Mouse (Mus musculus): ENCODE measurements around the gene Lrp8. TPM values are rescaled to one million over a fixed set of nuclear protein-coding genes. Genes with fewer than 3 reads are reported as not detected.
A peak's percentile ranks its signal among the peaks of the same experiment; 100 is the strongest.

Lrp8 gene
- polyA plus RNA-seq, 1 experiment from 2014 or later, result 3.5 TPM

DNA sequence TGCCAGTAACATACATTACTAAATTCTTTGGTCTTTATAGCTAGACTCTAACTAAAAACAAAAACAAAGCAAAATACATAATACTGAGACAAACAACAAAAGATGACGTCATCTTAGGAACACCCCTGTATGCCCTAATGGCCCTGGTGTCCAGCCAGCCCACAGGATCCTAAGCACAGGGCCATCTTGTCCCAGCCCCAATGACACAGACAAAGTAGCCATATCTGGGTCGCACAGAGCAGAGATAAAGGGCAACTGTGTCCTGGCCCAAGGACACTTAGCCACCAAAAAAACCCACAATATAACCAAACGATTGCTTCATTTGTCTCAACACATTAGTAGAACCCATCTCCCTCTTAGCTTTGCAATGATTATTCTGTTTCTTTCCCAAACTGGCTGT lies 8.9 kb downstream of the Lrp8 start:
- DNase-seq, result peak; percentile 13
- Histone ChIP-seq H3K4me1 (replicated peaks) (peaks cover 46% of the 10 kb centered on the region), H3K36me3 (0 out of 2 replicates have a peak, but pooled peaks cover 9% of the 10 kb centered on the region), H3K4me2 (no peak overlapping the region), H3K9me3 (replicated peaks) (no peaks in the 10 kb centered on the region), H3K27me3 (no peaks in the 10 kb centered on the region), H3K9ac (no peak overlapping the region), H3K4me3 (replicated peaks) (no peak overlapping the region), H3K27ac (no peak overlapping the region)
- 39% methylated on average over 3 of the region's 3 CpGs for WGBS (ENCODE audit: insufficient replicate concordance)
- ATAC-seq (ENCODE audit: low read depth), result no peak

DNA sequence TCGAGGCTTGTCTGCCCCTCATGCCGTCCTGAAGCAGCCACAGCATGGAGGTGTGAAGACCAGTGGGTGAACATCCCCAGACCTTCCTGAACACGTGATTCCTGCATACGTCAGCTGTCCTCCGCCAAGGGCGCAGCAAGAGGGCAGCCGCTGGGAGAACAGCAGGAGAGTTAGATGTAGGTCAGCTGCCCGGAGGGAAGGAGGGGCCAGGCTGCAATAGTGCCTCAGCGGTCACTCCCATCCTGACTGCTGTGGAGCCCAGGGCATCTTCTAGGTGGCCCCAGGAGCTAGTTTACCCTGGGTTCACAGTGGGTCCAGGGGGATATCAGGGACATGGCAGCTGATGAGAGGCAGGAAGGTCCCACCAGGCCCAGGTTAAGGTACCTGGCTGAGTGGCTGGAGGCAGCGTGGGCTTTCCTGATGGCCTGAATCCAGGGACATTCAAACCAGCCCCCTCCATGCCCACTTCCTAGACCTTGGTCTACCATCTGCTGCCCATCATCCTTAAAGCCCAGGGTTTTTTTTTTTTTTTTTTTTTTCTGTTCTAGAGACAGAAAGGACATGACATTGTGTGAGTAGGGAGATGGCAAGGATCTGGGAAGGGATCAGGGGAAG lies 9.8 kb downstream of the Lrp8 start:
- H3K4me1 ChIP-seq (replicated peaks), result peaks cover 39% of the 10 kb centered on the region
- no peak overlapping the region for H3K27ac ChIP-seq
- DNase-seq, result peak; percentile 11
- H3K9ac ChIP-seq, result no peak overlapping the region
- H3K4me2 ChIP-seq, result no peak overlapping the region
- H3K9me3 ChIP-seq (replicated peaks), result no peaks in the 10 kb centered on the region
- no peaks in the 10 kb centered on the region for H3K27me3 ChIP-seq
- ATAC-seq (ENCODE audit: low read depth), result no peak
- H3K36me3 ChIP-seq, result 0 out of 2 replicates have a peak, but pooled peaks cover 9% of the 10 kb centered on the region
- no peak overlapping the region for H3K4me3 ChIP-seq (replicated peaks)
- 67% methylated on average over 10 of the region's 10 CpGs for WGBS (ENCODE audit: insufficient replicate concordance)

DNA sequence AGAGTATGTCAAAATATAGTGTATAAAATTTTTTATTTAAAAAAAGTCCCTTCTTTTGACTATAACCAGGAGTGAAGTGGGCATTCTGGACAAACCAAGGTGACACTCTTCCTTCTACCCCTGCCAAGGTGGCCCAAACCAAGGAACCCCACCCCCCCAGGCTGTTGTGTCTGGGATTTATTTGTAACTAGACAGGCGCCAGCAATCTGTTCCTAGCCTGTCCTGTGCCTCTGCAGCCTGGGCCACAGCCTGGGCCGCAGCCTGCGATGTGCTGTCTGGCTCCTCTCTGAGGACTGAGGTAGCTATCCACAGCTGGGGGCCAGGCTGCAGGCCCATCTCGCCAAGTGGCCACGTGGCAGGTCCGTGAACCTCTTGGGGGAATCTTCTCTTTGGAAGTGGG lies 10.3 kb downstream of the Lrp8 start:
- H3K9ac ChIP-seq, result no peak overlapping the region
- ATAC-seq (ENCODE audit: low read depth), result no peak
- WGBS (ENCODE audit: insufficient replicate concordance), result 93% methylated on average over 6 of the region's 6 CpGs

DNA sequence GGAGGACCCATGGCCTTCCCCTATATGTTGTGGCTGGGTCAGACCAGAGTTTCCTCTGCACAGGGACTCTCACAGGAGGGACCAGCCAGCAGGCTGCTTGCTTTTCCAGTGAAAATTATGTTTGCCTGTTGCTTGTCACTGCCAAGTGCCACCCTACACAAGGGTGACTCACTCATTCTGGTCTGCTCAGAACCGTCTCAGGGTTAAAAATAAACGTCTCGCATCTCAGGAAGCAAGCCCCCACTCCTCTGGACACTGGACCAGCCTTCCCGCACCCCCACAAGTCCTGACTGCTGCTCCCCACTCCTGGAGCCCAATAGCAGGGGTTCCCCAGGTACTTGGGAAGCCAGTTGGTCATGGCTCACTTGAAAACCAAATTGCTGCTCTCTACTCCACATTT lies 14.4 kb downstream of the Lrp8 start:
- Histone ChIP-seq H3K4me2 (no peak overlapping the region), H3K9ac (no peak overlapping the region), H3K4me1 (replicated peaks) (peaks cover 4% of the 10 kb centered on the region), H3K4me3 (replicated peaks) (no peak overlapping the region), H3K9me3 (replicated peaks) (no peaks in the 10 kb centered on the region), H3K27ac (no peak overlapping the region), H3K36me3 (0 out of 2 replicates have a peak, but pooled peaks cover 2% of the 10 kb centered on the region), H3K27me3 (no peaks in the 10 kb centered on the region)
- DNase-seq (no peak), ATAC-seq (ENCODE audit: low read depth) (no peak)
- WGBS (ENCODE audit: insufficient replicate concordance), result 64% methylated on average over 4 of the region's 4 CpGs

More for the DNA sequence above, 10.3 kb downstream of the Lrp8 start:
- no peak for DNase-seq
- H3K9me3 ChIP-seq (replicated peaks), result no peaks in the 10 kb centered on the region
- H3K27ac ChIP-seq, result no peak overlapping the region
- H3K4me1 ChIP-seq (replicated peaks), result peaks cover 34% of the 10 kb centered on the region
- H3K36me3 ChIP-seq, result 0 out of 2 replicates have a peak, but pooled peaks cover 9% of the 10 kb centered on the region
- H3K27me3 ChIP-seq, result no peaks in the 10 kb centered on the region
- H3K4me3 ChIP-seq (replicated peaks), result no peak overlapping the region
- H3K4me2 ChIP-seq, result no peak overlapping the region

DNA sequence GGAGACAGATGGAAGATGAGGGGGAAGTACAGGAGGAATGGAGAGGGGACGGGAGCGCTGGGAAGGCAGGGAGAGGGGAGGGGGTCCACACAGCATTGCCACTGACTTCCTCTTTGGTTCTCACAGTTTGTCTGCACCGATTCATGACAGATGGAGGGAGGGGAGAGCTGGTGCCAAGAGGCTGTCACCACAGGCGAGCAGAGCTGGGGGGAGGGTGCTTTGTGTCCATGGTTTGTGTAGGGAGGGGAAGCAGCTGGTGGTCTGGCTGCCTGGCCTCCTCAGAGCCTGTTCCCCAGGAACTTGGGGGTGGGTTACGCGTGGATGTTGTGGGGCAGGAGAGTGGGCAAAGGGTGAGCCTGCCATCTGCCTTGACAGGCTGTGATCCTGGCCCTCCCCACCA lies 15.4 kb downstream of the Lrp8 start:
- DNase-seq (no peak), ATAC-seq (ENCODE audit: low read depth) (no peak)
- Histone ChIP-seq H3K27me3 (no peaks in the 10 kb centered on the region), H3K27ac (no peak overlapping the region), H3K4me2 (no peak overlapping the region), H3K36me3 (no peaks in the 10 kb centered on the region), H3K4me3 (replicated peaks) (no peak overlapping the region), H3K9ac (no peak overlapping the region), H3K9me3 (replicated peaks) (no peaks in the 10 kb centered on the region), H3K4me1 (replicated peaks) (no peaks in the 10 kb centered on the region)
- WGBS (ENCODE audit: insufficient replicate concordance), result 53% methylated on average over 6 of the region's 6 CpGs

DNA sequence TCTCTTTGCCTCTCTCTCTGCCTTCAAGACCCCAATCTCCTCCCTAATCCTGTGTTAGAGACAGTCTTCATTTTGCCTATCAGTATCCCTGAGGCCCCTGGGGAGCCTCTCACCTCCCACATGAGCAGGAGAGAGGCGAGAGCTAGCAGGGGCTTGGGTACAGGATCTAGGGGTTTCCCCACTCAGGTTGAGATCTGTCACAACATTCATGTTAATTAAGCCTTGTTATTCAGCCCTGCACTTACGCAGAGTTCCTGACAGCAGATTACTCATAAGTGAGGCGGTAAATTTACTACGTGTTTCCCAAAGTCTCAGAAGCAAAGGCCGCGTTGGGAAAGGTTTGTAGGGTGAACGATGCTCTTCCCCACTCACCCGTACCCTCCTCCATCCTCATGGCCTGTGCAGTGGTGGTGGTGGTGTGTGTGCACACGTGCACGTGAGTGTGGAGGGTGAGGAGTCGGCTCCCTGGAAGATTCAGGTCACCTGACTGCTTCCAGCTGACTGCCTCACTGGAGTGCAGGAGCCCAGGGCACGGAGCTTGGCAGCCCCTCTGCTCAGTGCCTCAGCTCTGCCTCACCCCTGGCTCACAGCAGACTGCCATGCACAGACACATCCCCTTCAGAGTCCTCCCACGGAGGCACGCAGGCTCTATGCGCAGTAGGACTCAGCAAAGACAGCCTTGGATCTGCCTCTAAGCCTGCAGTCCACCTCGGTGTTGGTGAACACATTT lies 18.1 kb downstream of the Lrp8 start:
- DNase-seq (no peak), ATAC-seq (ENCODE audit: low read depth) (no peak)
- H3K27ac ChIP-seq, result no peak overlapping the region
- H3K4me3 ChIP-seq (replicated peaks), result no peak overlapping the region
- no peaks in the 10 kb centered on the region for H3K9me3 ChIP-seq (replicated peaks)
- no peaks in the 10 kb centered on the region for H3K27me3 ChIP-seq
- WGBS (ENCODE audit: insufficient replicate concordance), result 80% methylated on average over 16 of the region's 16 CpGs
- no peak overlapping the region for H3K4me2 ChIP-seq
- no peak overlapping the region for H3K9ac ChIP-seq
- no peaks in the 10 kb centered on the region for H3K36me3 ChIP-seq
- peaks cover 14% of the 10 kb centered on the region for H3K4me1 ChIP-seq (replicated peaks)

DNA sequence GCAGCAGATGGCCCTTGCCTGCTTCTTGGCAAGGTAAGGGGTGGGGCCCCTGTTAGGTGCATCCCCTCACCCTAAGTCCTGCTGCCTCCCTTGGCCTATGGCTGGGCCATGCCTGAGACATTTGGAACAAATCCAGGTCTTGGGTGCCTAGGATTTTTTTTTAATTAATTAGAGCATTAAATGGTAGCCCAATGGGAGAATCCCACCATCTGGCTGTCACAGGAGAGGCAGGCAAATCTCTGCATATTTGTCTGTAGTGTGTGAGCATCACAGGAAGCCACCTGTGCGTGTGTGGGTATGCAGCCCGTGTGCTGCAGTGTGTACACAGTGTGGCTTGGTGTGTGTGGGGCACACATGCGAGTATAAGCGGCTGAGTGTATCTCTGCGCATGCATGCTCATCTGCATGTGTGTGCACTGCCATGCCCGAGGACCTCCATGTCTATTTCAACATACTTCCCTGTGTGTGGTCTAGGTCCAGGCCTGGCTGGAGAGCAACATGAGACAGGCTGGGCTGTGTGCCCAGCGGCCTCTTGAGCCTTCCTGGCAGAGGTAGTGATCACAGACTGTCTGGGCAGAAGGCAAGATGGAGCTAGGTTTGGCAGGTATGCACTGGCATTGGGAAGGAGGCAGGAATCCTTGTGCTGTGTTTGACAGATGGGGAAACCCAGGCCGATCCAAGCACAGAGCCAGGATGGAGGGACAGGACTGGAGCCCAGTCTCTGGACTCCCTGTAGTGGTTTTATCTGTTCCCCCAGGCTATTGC lies 19.0 kb downstream of the Lrp8 start:
- Histone ChIP-seq H3K4me1 (replicated peaks) (peaks cover 14% of the 10 kb centered on the region), H3K9me3 (replicated peaks) (no peaks in the 10 kb centered on the region), H3K4me2 (no peak overlapping the region), H3K9ac (no peak overlapping the region), H3K4me3 (replicated peaks) (no peak overlapping the region), H3K36me3 (no peaks in the 10 kb centered on the region), H3K27ac (no peak overlapping the region), H3K27me3 (no peaks in the 10 kb centered on the region)
- no peak for ATAC-seq (ENCODE audit: low read depth)
- no peak for DNase-seq
- WGBS (ENCODE audit: insufficient replicate concordance), result 76% methylated on average over 8 of the region's 8 CpGs

DNA sequence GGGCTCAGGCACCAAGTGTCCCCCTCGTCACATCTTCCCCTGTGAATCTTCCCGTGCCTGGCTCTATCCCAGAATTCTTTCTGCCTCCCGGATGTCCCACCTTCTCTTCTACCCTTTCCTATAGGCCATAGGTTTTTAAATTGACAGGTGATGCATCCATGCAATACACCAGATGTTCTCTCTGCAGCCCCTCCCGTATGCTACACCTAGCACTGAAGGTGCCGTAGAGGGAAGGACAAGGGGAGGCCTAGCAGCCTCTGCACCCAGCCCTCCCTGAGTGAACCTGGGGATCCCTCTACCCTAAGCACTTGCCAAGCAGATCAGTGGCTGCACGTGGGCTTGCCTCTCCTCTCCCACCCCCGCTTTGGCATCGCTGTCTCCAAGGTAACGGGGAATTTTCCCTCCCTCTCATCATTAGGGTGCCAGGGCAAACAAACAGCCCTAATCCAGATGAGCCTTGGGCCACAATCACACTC lies 20.9 kb downstream of the Lrp8 start:
- no peak overlapping the region for H3K9ac ChIP-seq
- no peaks in the 10 kb centered on the region for H3K27me3 ChIP-seq
- no peak for ATAC-seq (ENCODE audit: low read depth)
- no peak overlapping the region for H3K4me3 ChIP-seq (replicated peaks)
- no peaks in the 10 kb centered on the region for H3K9me3 ChIP-seq (replicated peaks)
- no peak for DNase-seq
- H3K36me3 ChIP-seq, result no peaks in the 10 kb centered on the region
- H3K27ac ChIP-seq, result no peak overlapping the region
- H3K4me1 ChIP-seq (replicated peaks), result peaks cover 14% of the 10 kb centered on the region
- no peak overlapping the region for H3K4me2 ChIP-seq
- WGBS (ENCODE audit: insufficient replicate concordance), result 73% methylated on average over 9 of the region's 9 CpGs

DNA sequence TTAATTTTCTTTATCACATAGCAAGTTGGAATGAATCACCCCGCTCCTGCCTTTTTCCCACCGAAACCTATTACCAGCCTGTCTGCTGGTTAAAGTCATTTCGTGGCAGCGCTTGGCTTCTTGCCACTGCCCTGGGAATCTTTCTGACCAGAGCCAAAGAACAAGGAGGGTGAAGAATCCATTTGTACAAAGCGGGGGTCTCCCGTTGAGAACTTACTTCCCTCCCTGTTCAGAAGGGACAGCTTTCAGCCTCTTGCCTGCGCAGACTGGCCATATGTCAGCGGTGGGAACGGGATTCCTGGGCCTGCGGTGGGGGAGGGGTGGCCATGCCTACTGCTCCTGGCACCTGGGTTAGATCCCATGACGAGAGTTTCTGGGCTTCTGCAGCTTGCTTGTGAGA lies 21.4 kb downstream of the Lrp8 start:
- WGBS (ENCODE audit: insufficient replicate concordance), result 72% methylated on average over 11 of the region's 11 CpGs
- H3K36me3 ChIP-seq, result no peaks in the 10 kb centered on the region

DNA sequence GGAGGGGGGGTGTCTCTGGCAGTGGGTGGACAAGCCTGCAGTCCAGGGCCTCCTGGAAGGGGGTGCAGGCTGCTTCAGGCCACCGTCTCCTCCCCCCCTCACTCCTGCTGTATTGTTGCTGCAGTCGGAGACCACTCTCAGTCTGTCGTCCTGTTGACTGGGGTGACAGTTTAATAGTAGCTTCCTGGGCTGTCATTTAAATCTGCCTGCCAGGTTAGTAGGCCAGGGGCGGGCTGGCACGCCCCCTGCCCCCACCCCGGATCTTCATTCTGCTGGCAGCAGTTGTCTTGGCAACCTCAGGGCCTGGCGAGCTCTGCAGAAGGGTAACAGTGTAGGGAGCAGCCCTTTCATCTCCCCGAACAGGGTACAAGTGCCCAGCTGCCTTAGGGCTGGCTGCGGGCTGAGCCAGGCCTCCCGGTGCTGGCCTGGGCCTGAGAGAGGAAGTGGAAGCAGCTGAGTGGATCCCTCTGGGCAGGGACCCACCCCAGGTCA lies 26.7 kb downstream of the Lrp8 start:
- Histone ChIP-seq H3K9ac (no peak overlapping the region), H3K4me3 (replicated peaks) (no peak overlapping the region), H3K9me3 (replicated peaks) (no peaks in the 10 kb centered on the region), H3K27ac (no peak overlapping the region), H3K4me2 (no peak overlapping the region), H3K4me1 (replicated peaks) (peaks cover 17% of the 10 kb centered on the region), H3K36me3 (no peaks in the 10 kb centered on the region), H3K27me3 (no peaks in the 10 kb centered on the region)
- DNase-seq, result no peak
- no peak for ATAC-seq (ENCODE audit: low read depth)
- 50% methylated on average over 10 of the region's 10 CpGs for WGBS (ENCODE audit: insufficient replicate concordance)

More for the DNA sequence above, 21.4 kb downstream of the Lrp8 start:
- ATAC-seq (ENCODE audit: low read depth), result no peak
- H3K9ac ChIP-seq, result no peak overlapping the region
- H3K4me2 ChIP-seq, result no peak overlapping the region
- H3K4me3 ChIP-seq (replicated peaks), result no peak overlapping the region
- DNase-seq, result no peak
- no peaks in the 10 kb centered on the region for H3K9me3 ChIP-seq (replicated peaks)
- H3K27ac ChIP-seq, result no peak overlapping the region
- H3K27me3 ChIP-seq, result no peaks in the 10 kb centered on the region
- H3K4me1 ChIP-seq (replicated peaks), result peaks cover 14% of the 10 kb centered on the region

DNA sequence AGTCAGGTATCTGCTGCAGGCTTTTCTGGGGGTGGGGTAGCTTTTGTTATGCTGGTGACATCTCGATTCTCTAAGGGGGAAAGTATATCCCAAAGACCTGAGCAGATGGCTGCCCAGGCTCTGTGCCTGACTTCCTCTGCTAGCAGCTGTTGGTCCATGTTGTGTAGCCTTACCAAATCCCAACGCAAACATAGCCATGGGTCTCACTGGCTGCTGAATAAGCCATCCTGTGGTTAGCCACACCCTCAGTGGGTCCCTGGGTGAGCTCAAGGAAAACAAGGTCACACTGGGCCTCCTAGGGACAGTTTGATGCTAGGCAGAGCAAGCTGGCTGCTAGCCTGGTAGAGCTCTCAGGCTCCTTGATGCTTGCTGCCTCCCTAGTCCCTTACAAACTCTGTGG lies 27.6 kb downstream of the Lrp8 start:
- no peaks in the 10 kb centered on the region for H3K27me3 ChIP-seq
- H3K9ac ChIP-seq, result no peak overlapping the region
- H3K4me1 ChIP-seq (replicated peaks), result peaks cover 12% of the 10 kb centered on the region
- H3K4me2 ChIP-seq, result no peak overlapping the region
- no peak overlapping the region for H3K4me3 ChIP-seq (replicated peaks)
- no peak overlapping the region for H3K27ac ChIP-seq
- no peaks in the 10 kb centered on the region for H3K9me3 ChIP-seq (replicated peaks)
- DNase-seq, result no peak
- no peak for ATAC-seq (ENCODE audit: low read depth)
- 25% methylated on average over 2 of the region's 2 CpGs for WGBS (ENCODE audit: insufficient replicate concordance)
- no peaks in the 10 kb centered on the region for H3K36me3 ChIP-seq

Measured in liver, embryonic 13.5 days (tissue).